ENCODE assay signal across 8 mouse cellular contexts in the genomic region with DNA sequence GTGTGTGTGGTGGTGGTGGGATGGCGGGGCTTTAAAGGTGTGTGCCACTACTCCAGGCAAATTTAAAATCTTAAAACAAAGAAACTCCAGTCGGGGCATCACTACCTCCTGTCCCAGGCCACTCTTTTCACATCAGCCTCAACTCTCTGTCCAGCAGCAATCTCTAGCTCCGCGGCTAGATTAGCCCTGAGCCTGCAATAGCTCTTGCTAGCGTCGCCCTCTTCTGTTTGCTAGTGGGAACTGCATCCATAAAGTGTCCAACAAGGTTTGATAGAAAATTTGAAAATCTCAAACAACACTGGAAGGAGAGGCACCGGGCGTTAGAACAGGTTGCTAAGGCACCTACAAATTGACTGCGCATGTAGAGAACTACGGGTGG. TPM values are rescaled to one million over a fixed set of nuclear protein-coding genes. Genes with fewer than 3 reads are reported as not detected.
DNase-seq lines count a peak whose midpoint lies in the region; ATAC-seq and TF ChIP-seq lines count a peak whose summit lies in the region.

No protein-coding gene starts in this region.

- peaks cover 24% of the 10 kb centered on the region for H3K4me1 ChIP-seq in embryonic facial prominence, embryonic 10.5 days
- no peaks in the 10 kb centered on the region for H3K4me1 ChIP-seq in kidney, adult 2 months (ENCODE audit: control insufficient read depth, insufficient read depth, low read length)
- H3K4me1 ChIP-seq in limb, embryonic 11.5 days (ENCODE audit: control insufficient read depth, insufficient read depth, low read length), result peaks cover 8% of the 10 kb centered on the region
- H3K4me1 ChIP-seq in midbrain, embryonic 12.5 days, result peaks cover 6% of the 10 kb centered on the region

- H3K9me3 ChIP-seq in embryonic facial prominence, embryonic 10.5 days, result no peaks in the 10 kb centered on the region
- H3K9me3 ChIP-seq in limb, embryonic 11.5 days (ENCODE audit: control insufficient read depth, low read length), result no peaks in the 10 kb centered on the region
- H3K9me3 ChIP-seq in midbrain, embryonic 12.5 days, result no peaks in the 10 kb centered on the region

- no peaks in the 10 kb centered on the region for H3K36me3 ChIP-seq in embryonic facial prominence, embryonic 10.5 days (replicated peaks)
- no peaks in the 10 kb centered on the region for H3K36me3 ChIP-seq in kidney, adult 2 months (ENCODE audit: control insufficient read depth, insufficient read depth, low read length)
- H3K36me3 ChIP-seq in limb, embryonic 11.5 days (ENCODE audit: control insufficient read depth, insufficient read depth, low read length), result no peaks in the 10 kb centered on the region
- H3K36me3 ChIP-seq in midbrain, embryonic 12.5 days, result no peaks in the 10 kb centered on the region

- TF ChIP-seq CTCF in kidney, adult 2 months (conservative IDR thresholded peaks at IDR 0.05; ENCODE audit: insufficient read depth, insufficient read length, low read depth, low read length), result peak; percentile 86

- peak overlapping the region; percentile 51 for H3K4me3 ChIP-seq in embryonic facial prominence, embryonic 10.5 days
- H3K4me3 ChIP-seq in kidney, adult 2 months (ENCODE audit: insufficient read depth, low read depth, low read length), result no peak overlapping the region
- no peak overlapping the region for H3K4me3 ChIP-seq in limb, embryonic 11.5 days (ENCODE audit: low read depth, low read length)
- peak overlapping the region; percentile 6; the same call in 1 of the 2 replicates for H3K4me3 ChIP-seq in midbrain, embryonic 12.5 days

- WGBS in embryonic facial prominence, embryonic 10.5 days, result 6% methylated on average over 10 of the region's 10 CpGs
- 5% methylated on average over 10 of the region's 10 CpGs for WGBS in kidney, adult 2 months
- 7% methylated on average over 10 of the region's 10 CpGs for WGBS in limb, embryonic 11.5 days
- 4% methylated on average over 10 of the region's 10 CpGs for WGBS in midbrain, embryonic 12.5 days

- no peak overlapping the region for H3K27ac ChIP-seq in embryonic facial prominence, embryonic 10.5 days (replicated peaks)
- H3K27ac ChIP-seq in kidney, adult 2 months (ENCODE audit: insufficient read depth, low read depth, low read length), result no peak overlapping the region
- no peak overlapping the region for H3K27ac ChIP-seq in limb, embryonic 11.5 days (replicated peaks; ENCODE audit: low read depth, low read length)
- no peak overlapping the region for H3K27ac ChIP-seq in midbrain, embryonic 12.5 days (replicated peaks)

- ATAC-seq in granulocyte monocyte progenitor cell, adult 5-6 weeks (replicated peaks; ENCODE audit: poor library complexity, severe bottlenecking), result peak; percentile 58; the same call in 1 of the 2 replicates
- no peak for ATAC-seq in limb, embryonic 11.5 days (ENCODE audit: insufficient number of reproducible peaks, low FRiP score, low TSS enrichment, low read depth)
- ATAC-seq in midbrain, embryonic 12.5 days (ENCODE audit: low FRiP score, low read depth), result no peak

- H3K27me3 ChIP-seq in embryonic facial prominence, embryonic 10.5 days (replicated peaks; ENCODE audit: low read depth, poor library complexity, severe bottlenecking), result peaks cover 19% of the 10 kb centered on the region
- no peaks in the 10 kb centered on the region for H3K27me3 ChIP-seq in kidney, adult 2 months (replicated peaks; ENCODE audit: control insufficient read depth, insufficient read depth, low read length)
- H3K27me3 ChIP-seq in limb, embryonic 11.5 days (ENCODE audit: control insufficient read depth, insufficient read depth, low read length), result no peaks in the 10 kb centered on the region
- H3K27me3 ChIP-seq in midbrain, embryonic 12.5 days, result peaks cover 19% of the 10 kb centered on the region

- DNase-seq in A20 (ENCODE audit: low read depth, low spot score), result peak; percentile 78
- peak; percentile 83 for DNase-seq in adrenal gland, postnatal 10 days
- peak; percentile 75 for DNase-seq in embryonic facial prominence, embryonic 10.5 days (ENCODE audit: low spot score)
- DNase-seq in kidney, adult 2 months, result peak; percentile 84
- peak; percentile 84 for DNase-seq in limb, embryonic 11.5 days (ENCODE audit: low spot score)
- DNase-seq in spleen, postnatal 14 days (ENCODE audit: low spot score in 2 of 2), result peak; percentile 56 to 77

- H3K4me2 ChIP-seq in limb, embryonic 11.5 days (ENCODE audit: low read depth, severe bottlenecking), result peak overlapping the region; percentile 43
- peak overlapping the region; percentile 40 for H3K4me2 ChIP-seq in midbrain, embryonic 12.5 days (replicated peaks)

- no peak for TF ChIP-seq POLR2A in kidney, adult 2 months (IDR thresholded peaks at IDR 0.05; ENCODE audit: low read depth, low read length)

- H3K9ac ChIP-seq in limb, embryonic 11.5 days (ENCODE audit: low read length), result no peak overlapping the region
- no peak overlapping the region for H3K9ac ChIP-seq in midbrain, embryonic 12.5 days (replicated peaks)

RNA-seq across cellular contexts. Expression of a gene that starts 18.7 kb away (rescaled TPM):
- total RNA-seq in adrenal gland, postnatal 10 days (2021), result under 1 TPM; 0.21 to 0.57 TPM
- 16.7 and 17.5 TPM in 2 replicates for polyA plus RNA-seq in embryonic facial prominence, embryonic 10.5 days (2016; fragmentation: Nextera tagmentation; extraction: Ambion mirVana)
- not detected in 2 replicates for total RNA-seq in granulocyte monocyte progenitor cell, adult 5-6 weeks (2014; fragmentation: Nextera tagmentation)
- total RNA-seq in granulocyte monocyte progenitor cell, adult 5-6 weeks (2017), result not detected in 2 replicates
- polyA plus RNA-seq in kidney, adult 2 months (2012; rRNA removed), result 37.5 and 44.1 TPM in 2 replicates
- 13.6 and 13.9 TPM in 2 replicates for polyA plus RNA-seq in limb, embryonic 11.5 days (2014; fragmentation: Nextera tagmentation; extraction: Ambion mirVana)
- polyA plus RNA-seq in midbrain, embryonic 12.5 days (2016; fragmentation: Nextera tagmentation; extraction: Ambion mirVana), result 0.98 and 2.0 TPM in 2 replicates

RNA-seq across cellular contexts. Expression of a gene that starts 20.6 kb away (rescaled TPM):
- total RNA-seq in adrenal gland, postnatal 10 days (2021), result 10 to 100 TPM in 1 of 2 experiments, 1 to 10 TPM in 1; 8.2 to 13.9 TPM
- 18.2 and 18.8 TPM in 2 replicates for polyA plus RNA-seq in embryonic facial prominence, embryonic 10.5 days (2016; fragmentation: Nextera tagmentation; extraction: Ambion mirVana)
- total RNA-seq in granulocyte monocyte progenitor cell, adult 5-6 weeks (2014; fragmentation: Nextera tagmentation), result not detected in 2 replicates
- total RNA-seq in granulocyte monocyte progenitor cell, adult 5-6 weeks (2017), result not detected in 2 replicates
- polyA plus RNA-seq in kidney, adult 2 months (2012; rRNA removed), result 26.7 and 36.7 TPM in 2 replicates
- polyA plus RNA-seq in limb, embryonic 11.5 days (2014; fragmentation: Nextera tagmentation; extraction: Ambion mirVana), result 3.4 and 4.3 TPM in 2 replicates
- polyA plus RNA-seq in midbrain, embryonic 12.5 days (2016; fragmentation: Nextera tagmentation; extraction: Ambion mirVana), result 2.3 and 2.8 TPM in 2 replicates

RNA-seq across cellular contexts. Expression of a gene that starts 33.3 kb away (rescaled TPM):
- total RNA-seq in adrenal gland, postnatal 10 days (2021), result 10 to 100 TPM; 23.6 to 24.2 TPM
- 14.8 and 17.0 TPM in 2 replicates for polyA plus RNA-seq in embryonic facial prominence, embryonic 10.5 days (2016; fragmentation: Nextera tagmentation; extraction: Ambion mirVana)
- total RNA-seq in granulocyte monocyte progenitor cell, adult 5-6 weeks (2014; fragmentation: Nextera tagmentation), result 1.7 and 3.9 TPM in 2 replicates
- total RNA-seq in granulocyte monocyte progenitor cell, adult 5-6 weeks (2017), result 1.2 and 2.2 TPM in 2 replicates
- 33.7 and 38.0 TPM in 2 replicates for polyA plus RNA-seq in kidney, adult 2 months (2012; rRNA removed)
- 13.7 and 17.2 TPM in 2 replicates for polyA plus RNA-seq in limb, embryonic 11.5 days (2014; fragmentation: Nextera tagmentation; extraction: Ambion mirVana)
- polyA plus RNA-seq in midbrain, embryonic 12.5 days (2016; fragmentation: Nextera tagmentation; extraction: Ambion mirVana), result 9.5 and 10.4 TPM in 2 replicates

RNA-seq across cellular contexts. Expression of a gene that starts 43.5 kb away (rescaled TPM):
- 10 to 100 TPM; 67.3 to 77.9 TPM for total RNA-seq in adrenal gland, postnatal 10 days (2021)
- 39.6 and 41.7 TPM in 2 replicates for polyA plus RNA-seq in embryonic facial prominence, embryonic 10.5 days (2016; fragmentation: Nextera tagmentation; extraction: Ambion mirVana)
- 102 and 115 TPM in 2 replicates for total RNA-seq in granulocyte monocyte progenitor cell, adult 5-6 weeks (2014; fragmentation: Nextera tagmentation)
- total RNA-seq in granulocyte monocyte progenitor cell, adult 5-6 weeks (2017), result 56.8 and 75.0 TPM in 2 replicates
- 111 and 121 TPM in 2 replicates for polyA plus RNA-seq in kidney, adult 2 months (2012; rRNA removed)
- polyA plus RNA-seq in limb, embryonic 11.5 days (2014; fragmentation: Nextera tagmentation; extraction: Ambion mirVana), result 27.8 and 28.5 TPM in 2 replicates
- 39.1 and 41.4 TPM in 2 replicates for polyA plus RNA-seq in midbrain, embryonic 12.5 days (2016; fragmentation: Nextera tagmentation; extraction: Ambion mirVana)

RNA-seq across cellular contexts. Expression of a gene that starts 50.1 kb away (rescaled TPM):
- total RNA-seq in adrenal gland, postnatal 10 days (2021), result 1 to 10 TPM in 1 of 2 experiments, under 1 TPM in 1; 0.75 to 3.3 TPM
- 2.1 and 2.8 TPM in 2 replicates for polyA plus RNA-seq in embryonic facial prominence, embryonic 10.5 days (2016; fragmentation: Nextera tagmentation; extraction: Ambion mirVana)
- total RNA-seq in granulocyte monocyte progenitor cell, adult 5-6 weeks (2014; fragmentation: Nextera tagmentation), result not detected in 2 replicates
- total RNA-seq in granulocyte monocyte progenitor cell, adult 5-6 weeks (2017), result 0.13 TPM in 1 of 2 replicates, not detected in the other
- polyA plus RNA-seq in kidney, adult 2 months (2012; rRNA removed), result not detected in 2 replicates
- 1.5 and 2.8 TPM in 2 replicates for polyA plus RNA-seq in limb, embryonic 11.5 days (2014; fragmentation: Nextera tagmentation; extraction: Ambion mirVana)
- 2.5 TPM in 2 replicates for polyA plus RNA-seq in midbrain, embryonic 12.5 days (2016; fragmentation: Nextera tagmentation; extraction: Ambion mirVana)

Comparison
In these comparisons a context has a peak if more than half of its experiments do, and no peak if none do; other contexts are left out.
1. H3K4me3 ChIP-seq: peak in embryonic facial prominence, embryonic 10.5 days (single experiment) and midbrain, embryonic 12.5 days (single experiment); none in kidney, adult 2 months (single experiment) and limb, embryonic 11.5 days (single experiment).
2. Peak in every context shown above with its lines, with median percentiles within 50 percentile points of each other: DNase-seq.